Mouse (Mus musculus) neural tube, embryonic 10.5 days (tissue): ENCODE data around the gene Eml2.
"Not testable (repeated sequence)": the region's sequence is repeated elsewhere in the genome, so short reads cannot be mapped to it uniquely, and the experiment has no call there.

Experiments used
- DNase-seq: peaks from one replicate; pipeline ENCODE4 v3.0.0-alpha.2; 2017; ENCODE audit warnings: low spot score; ENCODE audit errors: extremely low spot score

Eml2 gene

GRCm38 (mm10) chr7:19175708-19176515, at the start of gene Eml2:
Gene Eml2 (plus strand): TSS chr7:19176421.
- peak; percentile 40 for DNase-seq

- no peak for DNase-seq
Measured at GRCm38 (mm10) chr7:19127744-19128143, 48.5 kb upstream of the Eml2 start.

- no peak for DNase-seq
Measured at GRCm38 (mm10) chr7:19129396-19129795, 46.8 kb upstream of the Eml2 start.

GRCm38 (mm10) chr7:19130657-19131056, 45.6 kb upstream of the Eml2 start:
- DNase-seq = no peak

GRCm38 (mm10) chr7:19131324-19131848, 44.8 kb upstream of the Eml2 start:
- peak; percentile 97 for DNase-seq

- no peak for DNase-seq
Measured at GRCm38 (mm10) chr7:19136168-19136567, 40.1 kb upstream of the Eml2 start.

- DNase-seq = no peak
Measured at GRCm38 (mm10) chr7:19136673-19137334, 39.4 kb upstream of the Eml2 start.

- DNase-seq = no peak
Measured at GRCm38 (mm10) chr7:19137380-19137779, 38.8 kb upstream of the Eml2 start.

- no peak for DNase-seq
Measured at GRCm38 (mm10) chr7:19146793-19147192, 29.4 kb upstream of the Eml2 start.

- DNase-seq = no peak
Measured at GRCm38 (mm10) chr7:19147497-19148045, 28.6 kb upstream of the Eml2 start.

- DNase-seq = no peak
Measured at GRCm38 (mm10) chr7:19148180-19148874, 27.9 kb upstream of the Eml2 start.

GRCm38 (mm10) chr7:19148875-19149541, 27.2 kb upstream of the Eml2 start, which contains the start of gene Qpctl:
Gene Qpctl (minus strand): TSS chr7:19149291.
- peak; percentile 94 for DNase-seq

- peak; percentile 100 for DNase-seq
Measured at GRCm38 (mm10) chr7:19149626-19150025, 26.6 kb upstream of the Eml2 start, which contains the start of gene Snrpd2. Gene Snrpd2 (plus strand): TSS chr7:19149722.

- DNase-seq = not testable (repeated sequence)
Measured at GRCm38 (mm10) chr7:19151121-19151520, 25.1 kb upstream of the Eml2 start.

- DNase-seq = no peak
Measured at GRCm38 (mm10) chr7:19154796-19155195, 21.4 kb upstream of the Eml2 start.

GRCm38 (mm10) chr7:19155825-19156475, 20.3 kb upstream of the Eml2 start:
- no peak for DNase-seq

GRCm38 (mm10) chr7:19157160-19157800, 18.9 kb upstream of the Eml2 start:
- DNase-seq = peak; percentile 96

- no peak for DNase-seq
Measured at GRCm38 (mm10) chr7:19158601-19159000, 17.6 kb upstream of the Eml2 start.

GRCm38 (mm10) chr7:19159411-19159810, 16.8 kb upstream of the Eml2 start:
- no peak for DNase-seq

GRCm38 (mm10) chr7:19160115-19160514, 16.1 kb upstream of the Eml2 start:
- peak; percentile 55 for DNase-seq
